Mouse (Mus musculus): ENCODE measurements around the gene Sema3f. TPM values are rescaled to one million over a fixed set of nuclear protein-coding genes. Genes with fewer than 3 reads are reported as not detected.

Sema3f gene
- polyA plus RNA-seq, 1 experiment from 2014 or later, result 6.2 TPM

DNA sequence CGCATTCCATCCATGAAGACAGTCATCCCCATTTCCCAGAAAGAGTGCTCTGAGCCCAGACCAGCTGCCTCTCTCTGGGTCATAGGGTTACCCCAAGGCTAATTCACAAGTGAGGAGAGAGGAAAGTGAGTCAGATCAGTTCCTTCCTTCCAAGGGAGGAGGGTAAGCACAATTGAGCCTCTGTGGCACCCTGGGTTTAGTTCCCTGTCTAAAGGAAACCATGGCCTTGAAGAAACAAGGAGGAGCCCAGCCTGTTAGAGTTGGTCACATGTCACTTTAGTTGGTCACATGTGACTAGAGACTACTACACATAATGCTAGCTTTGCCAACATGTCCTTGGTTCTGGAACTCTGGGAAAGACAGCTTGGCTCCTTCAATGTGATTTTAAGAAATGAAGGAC, 14.5 kb upstream of the Sema3f start:
- ATAC-seq (ENCODE audit: insufficient number of reproducible peaks, insufficient read depth, low FRiP score, low read depth), result no peak
- 88% methylated on average over 1 of the region's 1 CpGs for WGBS
- Histone ChIP-seq H3K4me1 (ENCODE audit: control insufficient read depth in 2 of 2, insufficient read depth in 2 of 2, low read length in 2 of 2) (peaks cover 19 to 20% of the 10 kb centered on the region in 2 experiments), H3K27me3 (ENCODE audit: control insufficient read depth, insufficient read depth, low read length) (no peaks in the 10 kb centered on the region; the same call in 1 of the 2 replicates), H3K4me3 (ENCODE audit: control insufficient read depth in 1 of 2, insufficient read depth in 1 of 2, low read depth in 1 of 2, low read length in 2 of 2) (no peak overlapping the region), H3K36me3 (ENCODE audit: control insufficient read depth, insufficient read depth, low read length) (no peaks in the 10 kb centered on the region), H3K4me2 (ENCODE audit: low read length) (no peak overlapping the region), H3K9me3 (ENCODE audit: control insufficient read depth, low read length) (no peaks in the 10 kb centered on the region), H3K27ac (replicated peaks in 1 of 2; ENCODE audit: control insufficient read depth in 1 of 2, insufficient read depth in 1 of 2, low read depth in 2 of 2, low read length in 2 of 2) (peak overlapping the region; percentile 5 to 67), H3K9ac (ENCODE audit: low read length) (no peak overlapping the region)

DNA sequence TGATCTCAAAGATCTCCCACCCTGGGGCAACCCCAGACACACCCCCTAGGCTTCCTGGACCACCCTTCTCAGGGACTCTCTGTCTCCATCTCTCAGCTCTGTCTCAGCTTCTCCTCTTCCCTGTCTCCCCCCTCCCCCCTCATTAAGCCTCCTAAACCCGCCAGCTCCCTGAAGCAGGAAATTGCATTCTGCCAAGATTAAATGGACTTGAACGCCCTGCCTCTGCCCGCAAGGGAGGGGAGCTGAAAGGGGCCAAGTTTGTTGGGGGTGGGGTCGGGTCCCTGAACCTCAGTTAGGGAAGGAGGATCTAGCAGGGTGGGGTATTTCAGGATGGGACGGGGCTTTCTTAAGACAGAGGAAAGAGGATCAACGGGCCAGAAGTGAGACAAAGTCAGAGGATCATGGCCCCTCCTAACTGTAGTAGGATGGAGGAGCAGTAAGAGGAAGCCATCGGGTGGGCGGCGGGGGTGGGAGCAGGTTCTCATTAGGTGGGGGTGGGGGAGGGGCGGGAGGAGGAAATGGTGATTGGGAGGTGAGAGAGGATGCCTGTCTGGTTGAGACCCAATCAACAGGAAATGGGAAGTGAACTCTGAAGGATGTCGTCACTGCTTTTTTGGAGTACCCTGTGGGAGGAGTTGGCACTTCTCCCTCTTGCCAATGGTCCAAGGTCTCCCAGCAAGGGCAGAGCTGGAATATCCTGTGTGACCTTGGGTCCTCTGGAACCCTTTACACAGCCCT, 13.7 kb upstream of the Sema3f start:
- peak; percentile 49 for ATAC-seq (ENCODE audit: insufficient number of reproducible peaks, insufficient read depth, low FRiP score, low read depth)
- H3K27me3 ChIP-seq (ENCODE audit: control insufficient read depth, insufficient read depth, low read length), result no peaks in the 10 kb centered on the region; the same call in 1 of the 2 replicates
- H3K4me3 ChIP-seq (ENCODE audit: control insufficient read depth in 1 of 2, insufficient read depth in 1 of 2, low read depth in 1 of 2, low read length in 2 of 2), result no peak overlapping the region
- no peaks in the 10 kb centered on the region for H3K9me3 ChIP-seq (ENCODE audit: control insufficient read depth, low read length)
- H3K4me1 ChIP-seq (ENCODE audit: control insufficient read depth in 2 of 2, insufficient read depth in 2 of 2, low read length in 2 of 2), result peaks cover 19 to 20% of the 10 kb centered on the region in 2 experiments
- H3K36me3 ChIP-seq (ENCODE audit: control insufficient read depth, insufficient read depth, low read length), result no peaks in the 10 kb centered on the region
- peak overlapping the region; percentile 46 for H3K4me2 ChIP-seq (ENCODE audit: low read length)
- 5% methylated on average over 11 of the region's 11 CpGs for WGBS
- H3K27ac ChIP-seq (replicated peaks in 1 of 2; ENCODE audit: control insufficient read depth in 1 of 2, insufficient read depth in 1 of 2, low read depth in 2 of 2, low read length in 2 of 2), result peak overlapping the region; percentile 5 to 67
- H3K9ac ChIP-seq (ENCODE audit: low read length), result peak overlapping the region; percentile 38; the same call in 1 of the 2 replicates

DNA sequence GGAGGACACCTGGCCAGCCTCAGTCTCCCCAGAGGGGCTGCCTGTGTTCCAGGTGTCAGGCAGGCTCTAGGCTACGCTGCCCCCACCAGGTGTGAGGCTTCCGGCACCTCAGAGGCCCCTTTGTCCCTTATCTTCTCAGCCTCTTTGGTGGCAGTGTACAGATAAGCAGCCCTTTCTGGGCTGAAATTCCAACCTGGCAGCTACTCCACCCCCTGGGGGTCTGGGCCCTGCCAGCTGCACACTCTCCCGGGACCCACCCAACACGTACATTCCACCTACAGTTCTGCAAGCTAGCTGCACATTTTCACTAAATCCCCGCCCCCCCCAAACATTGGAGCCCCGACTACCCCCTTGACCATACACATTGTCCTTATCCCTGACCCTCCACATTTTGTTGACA, 13.0 kb upstream of the Sema3f start:
- H3K9ac ChIP-seq (ENCODE audit: low read length), result no peak overlapping the region
- 0 out of 4 replicates have a peak overlapping the region, but pooled peaks of 1 of the 2 experiments have one; percentile 67 for H3K27ac ChIP-seq (replicated peaks in 1 of 2; ENCODE audit: control insufficient read depth in 1 of 2, insufficient read depth in 1 of 2, low read depth in 2 of 2, low read length in 2 of 2)
- no peaks in the 10 kb centered on the region for H3K9me3 ChIP-seq (ENCODE audit: control insufficient read depth, low read length)
- no peak for ATAC-seq (ENCODE audit: insufficient number of reproducible peaks, insufficient read depth, low FRiP score, low read depth)
- H3K36me3 ChIP-seq (ENCODE audit: control insufficient read depth, insufficient read depth, low read length), result no peaks in the 10 kb centered on the region
- H3K4me3 ChIP-seq (ENCODE audit: control insufficient read depth in 1 of 2, insufficient read depth in 1 of 2, low read depth in 1 of 2, low read length in 2 of 2), result no peak overlapping the region
- H3K27me3 ChIP-seq (ENCODE audit: control insufficient read depth, insufficient read depth, low read length), result no peaks in the 10 kb centered on the region; the same call in 1 of the 2 replicates
- 6% methylated on average over 6 of the region's 6 CpGs for WGBS
- H3K4me2 ChIP-seq (ENCODE audit: low read length), result peak overlapping the region; percentile 46
- peaks cover 15 to 20% of the 10 kb centered on the region in 2 experiments for H3K4me1 ChIP-seq (ENCODE audit: control insufficient read depth in 2 of 2, insufficient read depth in 2 of 2, low read length in 2 of 2)

DNA sequence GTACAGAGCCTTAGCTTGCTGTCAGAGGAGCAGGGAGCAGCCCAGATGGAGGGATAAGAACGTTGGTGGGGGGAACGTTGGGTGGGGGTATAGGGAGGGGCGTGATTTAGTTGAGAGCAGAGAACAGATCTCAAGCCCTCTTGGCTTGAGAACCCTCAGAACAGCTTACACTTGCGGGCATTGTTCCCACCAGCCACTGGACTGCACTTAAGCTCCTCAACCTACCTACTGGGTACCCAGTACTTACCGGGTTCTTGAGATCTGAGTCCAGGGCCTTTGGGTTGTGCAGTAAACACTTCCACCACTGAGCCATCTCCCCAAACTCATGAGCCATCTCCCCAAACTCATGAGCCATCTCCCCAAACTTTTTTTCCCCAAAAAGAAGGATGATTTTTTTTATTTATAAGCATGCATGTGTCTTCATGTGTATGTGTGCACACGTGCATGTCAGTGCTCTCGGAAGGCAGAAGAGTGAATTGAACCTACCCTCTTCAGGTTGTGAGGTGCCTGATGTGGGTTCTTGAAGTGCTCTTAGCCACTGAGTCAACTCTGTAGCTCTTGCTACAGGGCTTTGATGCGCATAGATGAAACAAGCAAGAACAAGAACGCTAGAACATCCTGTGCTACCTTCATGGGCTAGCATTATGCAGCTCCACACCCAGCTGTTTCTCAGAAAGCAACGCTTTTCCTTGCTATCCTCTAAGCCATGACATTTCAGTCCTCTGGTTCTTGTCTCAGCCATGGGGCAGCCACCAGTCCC, 8.7 kb upstream of the Sema3f start:
- no peak overlapping the region for H3K9ac ChIP-seq (ENCODE audit: low read length)
- no peak overlapping the region for H3K4me2 ChIP-seq (ENCODE audit: low read length)
- H3K4me3 ChIP-seq (ENCODE audit: control insufficient read depth in 1 of 2, insufficient read depth in 1 of 2, low read depth in 1 of 2, low read length in 2 of 2), result no peak overlapping the region
- WGBS, result 79% methylated on average over 10 of the region's 10 CpGs
- peaks cover 23 to 28% of the 10 kb centered on the region in 2 experiments for H3K4me1 ChIP-seq (ENCODE audit: control insufficient read depth in 2 of 2, insufficient read depth in 2 of 2, low read length in 2 of 2)
- H3K27me3 ChIP-seq (ENCODE audit: control insufficient read depth, insufficient read depth, low read length), result peaks cover 3% of the 10 kb centered on the region; the same call in 1 of the 2 replicates
- H3K27ac ChIP-seq (replicated peaks in 1 of 2; ENCODE audit: control insufficient read depth in 1 of 2, insufficient read depth in 1 of 2, low read depth in 2 of 2, low read length in 2 of 2), result no peak overlapping the region
- H3K36me3 ChIP-seq (ENCODE audit: control insufficient read depth, insufficient read depth, low read length), result no peaks in the 10 kb centered on the region
- no peak for ATAC-seq (ENCODE audit: insufficient number of reproducible peaks, insufficient read depth, low FRiP score, low read depth)
- H3K9me3 ChIP-seq (ENCODE audit: control insufficient read depth, low read length), result no peaks in the 10 kb centered on the region

DNA sequence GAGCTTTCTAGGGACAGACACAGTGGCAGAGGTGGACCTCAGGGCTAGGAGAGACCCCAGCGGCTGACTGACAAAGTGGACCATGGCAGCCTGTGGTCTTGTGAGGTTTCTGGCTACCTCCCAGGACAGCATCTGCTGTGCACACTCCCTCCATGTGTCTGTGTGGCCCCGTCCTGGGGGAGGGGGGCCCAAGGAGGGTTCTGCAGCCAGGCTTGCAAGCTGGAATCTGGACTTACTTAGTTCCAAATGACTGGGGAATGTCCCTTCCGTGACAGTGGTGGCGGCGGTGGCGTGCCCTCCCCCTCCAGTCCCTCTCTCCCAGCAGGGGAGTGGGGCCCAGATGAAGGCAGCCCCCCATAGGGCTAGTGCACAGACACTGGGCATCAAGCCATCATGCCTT, 6.7 kb upstream of the Sema3f start:
- H3K4me2 ChIP-seq (ENCODE audit: low read length), result no peak overlapping the region
- no peak overlapping the region for H3K27ac ChIP-seq (replicated peaks in 1 of 2; ENCODE audit: control insufficient read depth in 1 of 2, insufficient read depth in 1 of 2, low read depth in 2 of 2, low read length in 2 of 2)
- no peak overlapping the region for H3K4me3 ChIP-seq (ENCODE audit: control insufficient read depth in 1 of 2, insufficient read depth in 1 of 2, low read depth in 1 of 2, low read length in 2 of 2)
- no peak overlapping the region; the same call in 1 of the 2 replicates for H3K9ac ChIP-seq (ENCODE audit: low read length)
- WGBS, result 28% methylated on average over 6 of the region's 6 CpGs
- no peak for ATAC-seq (ENCODE audit: insufficient number of reproducible peaks, insufficient read depth, low FRiP score, low read depth)
- H3K9me3 ChIP-seq (ENCODE audit: control insufficient read depth, low read length), result no peaks in the 10 kb centered on the region
- peaks cover 21 to 25% of the 10 kb centered on the region in 2 experiments for H3K4me1 ChIP-seq (ENCODE audit: control insufficient read depth in 2 of 2, insufficient read depth in 2 of 2, low read length in 2 of 2)
- H3K27me3 ChIP-seq (ENCODE audit: control insufficient read depth, insufficient read depth, low read length), result peaks cover 3% of the 10 kb centered on the region; the same call in 1 of the 2 replicates
- no peaks in the 10 kb centered on the region for H3K36me3 ChIP-seq (ENCODE audit: control insufficient read depth, insufficient read depth, low read length)

DNA sequence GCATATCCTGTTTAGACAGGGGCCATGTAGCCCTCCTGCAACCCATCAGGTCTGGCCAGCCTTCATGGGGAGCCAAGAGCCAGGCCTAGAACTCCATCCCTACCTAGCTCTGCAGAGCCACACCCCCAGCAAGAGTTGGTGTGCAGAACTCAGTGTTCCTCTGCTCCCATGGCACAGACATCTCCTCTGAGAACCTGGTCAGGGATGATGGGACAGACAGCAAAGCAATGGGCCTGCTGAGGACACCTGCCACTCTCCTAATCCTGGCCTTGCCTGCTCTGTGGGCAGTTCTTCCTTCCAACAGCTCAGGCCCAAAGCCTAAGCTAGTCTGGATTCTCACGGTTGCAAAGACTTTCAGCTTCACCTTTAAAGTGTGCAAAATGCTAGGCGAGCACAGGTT, 5.4 kb upstream of the Sema3f start:
- ATAC-seq (ENCODE audit: insufficient number of reproducible peaks, insufficient read depth, low FRiP score, low read depth), result no peak

DNA sequence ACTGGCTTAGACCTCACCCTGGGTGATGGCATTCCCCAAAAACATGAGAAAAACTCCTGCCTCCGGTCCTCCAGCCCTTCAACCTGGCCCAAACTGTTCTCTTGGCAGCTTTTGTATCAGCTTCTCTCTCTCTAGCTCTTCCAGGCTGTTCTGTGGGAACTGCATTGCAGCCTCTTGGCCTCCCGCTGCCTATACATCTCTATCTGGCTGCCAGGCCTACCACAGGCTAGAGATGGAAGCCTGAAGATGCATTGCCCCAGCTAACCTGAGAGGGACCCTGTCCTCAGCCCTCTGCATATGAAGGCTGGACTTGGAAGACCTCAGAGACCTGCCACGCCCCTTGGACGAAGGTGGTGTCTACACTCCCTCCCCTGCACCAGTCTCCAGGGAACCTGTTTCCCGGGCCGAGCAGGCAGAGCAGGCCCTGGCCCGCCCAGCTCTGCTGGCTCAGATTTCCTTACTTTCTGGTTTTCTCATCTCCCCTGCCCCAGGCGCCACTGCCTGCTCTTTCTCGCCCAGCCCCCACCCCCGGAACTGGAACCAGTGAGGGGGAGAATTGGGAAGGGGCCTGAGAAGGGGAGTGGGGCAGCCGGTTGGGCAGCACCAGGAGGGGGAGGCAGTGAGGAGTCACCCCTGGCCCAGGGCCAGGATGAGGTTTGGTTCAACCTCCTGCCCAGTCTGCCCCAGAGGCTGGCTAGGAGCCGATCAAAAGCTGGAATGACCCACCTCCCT, 4.1 kb upstream of the Sema3f start:
- Histone ChIP-seq H3K27me3 (ENCODE audit: control insufficient read depth, insufficient read depth, low read length) (peaks cover 11% of the 10 kb centered on the region), H3K36me3 (ENCODE audit: control insufficient read depth, insufficient read depth, low read length) (no peaks in the 10 kb centered on the region), H3K9me3 (ENCODE audit: control insufficient read depth, low read length) (no peaks in the 10 kb centered on the region), H3K4me2 (ENCODE audit: low read length) (peak overlapping the region; percentile 24; the same call in 1 of the 2 replicates), H3K4me1 (ENCODE audit: control insufficient read depth in 2 of 2, insufficient read depth in 2 of 2, low read length in 2 of 2) (peaks cover 21 to 27% of the 10 kb centered on the region in 2 experiments), H3K27ac (replicated peaks in 1 of 2; ENCODE audit: control insufficient read depth in 1 of 2, insufficient read depth in 1 of 2, low read depth in 2 of 2, low read length in 2 of 2) (peak overlapping the region; percentile 29 to 51; a peak in 3 of 4 replicates), H3K9ac (ENCODE audit: low read length) (no peak overlapping the region), H3K4me3 (ENCODE audit: control insufficient read depth in 1 of 2, insufficient read depth in 1 of 2, low read depth in 1 of 2, low read length in 2 of 2) (no peak overlapping the region)
- ATAC-seq (ENCODE audit: insufficient number of reproducible peaks, insufficient read depth, low FRiP score, low read depth), result 0 out of 2 replicates have a peak, but pooled peaks have one; percentile 6
- 22% methylated on average over 12 of the region's 12 CpGs for WGBS

More for the DNA sequence above, 5.4 kb upstream of the Sema3f start:
- H3K36me3 ChIP-seq (ENCODE audit: control insufficient read depth, insufficient read depth, low read length), result no peaks in the 10 kb centered on the region
- H3K9ac ChIP-seq (ENCODE audit: low read length), result no peak overlapping the region
- no peaks in the 10 kb centered on the region for H3K9me3 ChIP-seq (ENCODE audit: control insufficient read depth, low read length)
- H3K4me1 ChIP-seq (ENCODE audit: control insufficient read depth in 2 of 2, insufficient read depth in 2 of 2, low read length in 2 of 2), result peaks cover 21 to 25% of the 10 kb centered on the region in 2 experiments
- 86% methylated on average over 2 of the region's 2 CpGs for WGBS
- H3K4me3 ChIP-seq (ENCODE audit: control insufficient read depth in 1 of 2, insufficient read depth in 1 of 2, low read depth in 1 of 2, low read length in 2 of 2), result no peak overlapping the region
- peaks cover 4% of the 10 kb centered on the region for H3K27me3 ChIP-seq (ENCODE audit: control insufficient read depth, insufficient read depth, low read length)
- H3K27ac ChIP-seq (replicated peaks in 1 of 2; ENCODE audit: control insufficient read depth in 1 of 2, insufficient read depth in 1 of 2, low read depth in 2 of 2, low read length in 2 of 2), result no peak overlapping the region
- H3K4me2 ChIP-seq (ENCODE audit: low read length), result no peak overlapping the region

All from heart, embryonic 14.5 days (tissue).